Mouse (Mus musculus) limb, embryonic 13.5 days (tissue): ENCODE measurements around the gene Adamts7. TPM values are rescaled to one million over a fixed set of nuclear protein-coding genes. Genes with fewer than 3 reads are reported as not detected.

ENCODE experiments used
- polyA plus RNA-seq: library from polyadenylated mRNA; unstranded; fragments of >200 nt; fragmentation: Nextera tagmentation; extraction: Ambion mirVana; gene quantifications from 2 replicates; pipeline ENCODE4 v1.2.1, GENCODE M21; 2015

Gene Adamts7
- polyA plus RNA-seq, 1 experiment from 2014 or later: 21.6 TPM

Other genes starting within 250 kb of the Adamts7 start
- 18.7 and 21.5 TPM in 2 replicates for gene Ctsh, start 108.9 kb upstream of the Adamts7 start, polyA plus RNA-seq
- gene Morf4l1, start 48.3 kb upstream of the Adamts7 start, polyA plus RNA-seq: 546 and 559 TPM in 2 replicates
- 12.1 and 13.7 TPM in 2 replicates for gene Tbc1d2b, start 107.7 kb downstream of the Adamts7 start, polyA plus RNA-seq